Mouse (Mus musculus): ENCODE data around the gene 9130213A22Rik. TPM values are rescaled to one million over a fixed set of nuclear protein-coding genes. Genes with fewer than 3 reads are reported as not detected.

The 9130213A22Rik gene
- polyA plus RNA-seq, 1 experiment from 2014 or later = 0.57 TPM

GRCm38 (mm10) chr11:69111865-69112264 lies 10.5 kb downstream of the 9130213A22Rik start:
- peaks cover 21% of the 10 kb centered on the region for H3K4me1 ChIP-seq
- no peak for ATAC-seq (ENCODE audit: borderline replicate concordance, extremely low read depth, low FRiP score, low TSS enrichment)
- peak overlapping the region; percentile 51; the same call in 1 of the 2 replicates for H3K4me3 ChIP-seq
- 57% methylated on average over 4 of the region's 4 CpGs for WGBS
- H3K36me3 ChIP-seq = peaks cover 28% of the 10 kb centered on the region
- no peaks in the 10 kb centered on the region for H3K9me3 ChIP-seq
- peak overlapping the region; percentile 57 for H3K4me2 ChIP-seq
- H3K9ac ChIP-seq = no peak overlapping the region
- no peak overlapping the region for H3K27ac ChIP-seq
- H3K27me3 ChIP-seq = no peaks in the 10 kb centered on the region

- Histone ChIP-seq H3K27me3 (no peaks in the 10 kb centered on the region), H3K9me3 (no peaks in the 10 kb centered on the region), H3K4me3 (peak overlapping the region; percentile 51), H3K27ac (peak overlapping the region; percentile 46; the same call in 1 of the 2 replicates), H3K4me2 (peak overlapping the region; percentile 57), H3K4me1 (peaks cover 19% of the 10 kb centered on the region), H3K9ac (peak overlapping the region; percentile 40), H3K36me3 (peaks cover 34% of the 10 kb centered on the region)
- WGBS = 5% methylated on average over 21 of the region's 21 CpGs
- ATAC-seq (ENCODE audit: borderline replicate concordance, extremely low read depth, low FRiP score, low TSS enrichment) = no peak
Observed at GRCm38 (mm10) chr11:69111051-69111810, 11.2 kb downstream of the 9130213A22Rik start.

GRCm38 (mm10) chr11:69110319-69111046 lies 11.9 kb downstream of the 9130213A22Rik start:
- Histone ChIP-seq H3K9ac (peak overlapping the region; percentile 40), H3K27ac (peak overlapping the region; percentile 46), H3K4me3 (peak overlapping the region; percentile 51), H3K36me3 (peaks cover 41% of the 10 kb centered on the region), H3K27me3 (no peaks in the 10 kb centered on the region), H3K4me2 (peak overlapping the region; percentile 57), H3K9me3 (no peaks in the 10 kb centered on the region), H3K4me1 (peaks cover 19% of the 10 kb centered on the region)
- WGBS = 1% methylated on average over 30 of the region's 30 CpGs
- peak; percentile 84 for ATAC-seq (ENCODE audit: borderline replicate concordance, extremely low read depth, low FRiP score, low TSS enrichment)

- no peak overlapping the region for H3K9ac ChIP-seq
- no peak for ATAC-seq (ENCODE audit: borderline replicate concordance, extremely low read depth, low FRiP score, low TSS enrichment)
- no peaks in the 10 kb centered on the region for H3K9me3 ChIP-seq
- no peak overlapping the region for H3K4me2 ChIP-seq
- H3K4me1 ChIP-seq = peaks cover 19% of the 10 kb centered on the region
- H3K36me3 ChIP-seq = peaks cover 54% of the 10 kb centered on the region
- no peak overlapping the region for H3K4me3 ChIP-seq
- WGBS = 76% methylated on average over 13 of the region's 13 CpGs
- H3K27me3 ChIP-seq = no peaks in the 10 kb centered on the region
- no peak overlapping the region for H3K27ac ChIP-seq
Observed at GRCm38 (mm10) chr11:69109032-69109900, 13.1 kb downstream of the 9130213A22Rik start.

GRCm38 (mm10) chr11:69108223-69108622 lies 14.2 kb downstream of the 9130213A22Rik start:
- 92% methylated on average over 9 of the region's 9 CpGs for WGBS
- no peak overlapping the region for H3K4me3 ChIP-seq
- H3K27ac ChIP-seq = no peak overlapping the region
- no peaks in the 10 kb centered on the region for H3K27me3 ChIP-seq
- H3K4me1 ChIP-seq = peaks cover 19% of the 10 kb centered on the region
- H3K9ac ChIP-seq = no peak overlapping the region
- no peak for ATAC-seq (ENCODE audit: borderline replicate concordance, extremely low read depth, low FRiP score, low TSS enrichment)
- H3K4me2 ChIP-seq = no peak overlapping the region
- no peaks in the 10 kb centered on the region for H3K9me3 ChIP-seq
- H3K36me3 ChIP-seq = peaks cover 64% of the 10 kb centered on the region

GRCm38 (mm10) chr11:69107676-69108075 lies 14.7 kb downstream of the 9130213A22Rik start:
- WGBS = 88% methylated on average over 11 of the region's 11 CpGs
- H3K4me3 ChIP-seq = no peak overlapping the region
- H3K36me3 ChIP-seq = peaks cover 70% of the 10 kb centered on the region
- ATAC-seq (ENCODE audit: borderline replicate concordance, extremely low read depth, low FRiP score, low TSS enrichment) = no peak
- H3K4me1 ChIP-seq = peaks cover 19% of the 10 kb centered on the region
- no peak overlapping the region for H3K27ac ChIP-seq
- no peak overlapping the region for H3K4me2 ChIP-seq
- H3K9ac ChIP-seq = no peak overlapping the region
- no peaks in the 10 kb centered on the region for H3K27me3 ChIP-seq
- no peaks in the 10 kb centered on the region for H3K9me3 ChIP-seq

GRCm38 (mm10) chr11:69106842-69107241 lies 15.5 kb downstream of the 9130213A22Rik start:
- Histone ChIP-seq H3K4me2 (no peak overlapping the region), H3K27ac (no peak overlapping the region), H3K36me3 (peaks cover 78% of the 10 kb centered on the region), H3K4me3 (no peak overlapping the region), H3K9me3 (no peaks in the 10 kb centered on the region), H3K4me1 (peaks cover 15% of the 10 kb centered on the region), H3K27me3 (no peaks in the 10 kb centered on the region), H3K9ac (no peak overlapping the region)
- 87% methylated on average over 11 of the region's 11 CpGs for WGBS
- no peak for ATAC-seq (ENCODE audit: borderline replicate concordance, extremely low read depth, low FRiP score, low TSS enrichment)

- no peak overlapping the region for H3K4me3 ChIP-seq
- no peak for ATAC-seq (ENCODE audit: borderline replicate concordance, extremely low read depth, low FRiP score, low TSS enrichment)
- H3K9ac ChIP-seq = no peak overlapping the region
- no peaks in the 10 kb centered on the region for H3K27me3 ChIP-seq
- peaks cover 10% of the 10 kb centered on the region for H3K4me1 ChIP-seq
- H3K36me3 ChIP-seq = peaks cover 83% of the 10 kb centered on the region
- no peak overlapping the region for H3K27ac ChIP-seq
- 90% methylated on average over 11 of the region's 11 CpGs for WGBS
- H3K4me2 ChIP-seq = no peak overlapping the region
- no peaks in the 10 kb centered on the region for H3K9me3 ChIP-seq
Observed at GRCm38 (mm10) chr11:69106299-69106698, 16.1 kb downstream of the 9130213A22Rik start.

- ATAC-seq (ENCODE audit: borderline replicate concordance, extremely low read depth, low FRiP score, low TSS enrichment) = no peak
- Histone ChIP-seq H3K9me3 (no peaks in the 10 kb centered on the region), H3K36me3 (peaks cover 88% of the 10 kb centered on the region), H3K27ac (no peak overlapping the region), H3K4me1 (peaks cover 8% of the 10 kb centered on the region), H3K9ac (no peak overlapping the region), H3K4me3 (no peak overlapping the region), H3K4me2 (no peak overlapping the region), H3K27me3 (no peaks in the 10 kb centered on the region)
- 81% methylated on average over 2 of the region's 2 CpGs for WGBS
Observed at GRCm38 (mm10) chr11:69105796-69106195, 16.6 kb downstream of the 9130213A22Rik start.

GRCm38 (mm10) chr11:69105227-69105626 lies 17.2 kb downstream of the 9130213A22Rik start:
- H3K36me3 ChIP-seq = peaks cover 94% of the 10 kb centered on the region
- WGBS = 76% methylated on average over 6 of the region's 6 CpGs
- H3K27ac ChIP-seq = no peak overlapping the region
- no peak for ATAC-seq (ENCODE audit: borderline replicate concordance, extremely low read depth, low FRiP score, low TSS enrichment)
- no peaks in the 10 kb centered on the region for H3K9me3 ChIP-seq
- H3K27me3 ChIP-seq = no peaks in the 10 kb centered on the region
- no peak overlapping the region for H3K4me3 ChIP-seq
- H3K4me2 ChIP-seq = no peak overlapping the region
- peaks cover 13% of the 10 kb centered on the region for H3K4me1 ChIP-seq
- H3K9ac ChIP-seq = no peak overlapping the region

- H3K27ac ChIP-seq = no peak overlapping the region
- 88% methylated on average over 14 of the region's 14 CpGs for WGBS
- no peak overlapping the region for H3K4me2 ChIP-seq
- no peaks in the 10 kb centered on the region for H3K9me3 ChIP-seq
- H3K4me3 ChIP-seq = no peak overlapping the region
- H3K9ac ChIP-seq = no peak overlapping the region
- no peaks in the 10 kb centered on the region for H3K27me3 ChIP-seq
- H3K36me3 ChIP-seq = peaks cover 91% of the 10 kb centered on the region
- peaks cover 16% of the 10 kb centered on the region for H3K4me1 ChIP-seq
- no peak for ATAC-seq (ENCODE audit: borderline replicate concordance, extremely low read depth, low FRiP score, low TSS enrichment)
Observed at GRCm38 (mm10) chr11:69104487-69104886, 17.9 kb downstream of the 9130213A22Rik start.

All from lung, embryonic 15.5 days (tissue).